Mouse (Mus musculus) embryo, embryonic 11.5 days (tissue): ENCODE results near the gene Atp1b2.
A peak's percentile ranks its signal among the peaks of the same experiment; 100 is the strongest.

ENCODE experiments used
- DNase-seq: peaks from one replicate; pipeline ENCODE4 v3.0.0-alpha.2; 2012; ENCODE audit warnings: low read depth, low spot score

Gene Atp1b2

DNA sequence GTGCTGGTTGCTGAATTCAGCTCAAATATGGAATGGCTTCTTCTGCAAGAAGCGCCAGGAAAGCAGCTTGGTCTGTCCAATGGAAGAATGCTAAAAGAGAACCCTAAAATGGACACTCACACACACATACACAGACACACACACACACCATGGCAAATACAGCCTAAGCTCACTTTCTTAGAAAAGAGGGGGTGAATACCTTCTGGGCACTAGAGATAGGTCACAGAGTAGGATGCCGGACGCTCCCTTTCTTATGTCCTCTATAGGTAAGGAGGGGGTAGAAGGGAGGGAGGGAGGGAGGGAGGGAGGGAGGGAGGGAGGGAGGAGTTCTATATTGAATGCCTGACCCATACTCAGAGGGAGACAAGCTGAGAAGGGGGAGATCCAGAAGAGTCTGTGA, 2.8 kb upstream of the Atp1b2 start:
- DNase-seq: no peak

GRCm38 (mm10) chr11:69606832-69607231, 1.1 kb upstream of the Atp1b2 start:
- no peak for DNase-seq

- no peak for DNase-seq
Observed at GRCm38 (mm10) chr11:69606491-69606795, 701 bp upstream of the Atp1b2 start.

DNA sequence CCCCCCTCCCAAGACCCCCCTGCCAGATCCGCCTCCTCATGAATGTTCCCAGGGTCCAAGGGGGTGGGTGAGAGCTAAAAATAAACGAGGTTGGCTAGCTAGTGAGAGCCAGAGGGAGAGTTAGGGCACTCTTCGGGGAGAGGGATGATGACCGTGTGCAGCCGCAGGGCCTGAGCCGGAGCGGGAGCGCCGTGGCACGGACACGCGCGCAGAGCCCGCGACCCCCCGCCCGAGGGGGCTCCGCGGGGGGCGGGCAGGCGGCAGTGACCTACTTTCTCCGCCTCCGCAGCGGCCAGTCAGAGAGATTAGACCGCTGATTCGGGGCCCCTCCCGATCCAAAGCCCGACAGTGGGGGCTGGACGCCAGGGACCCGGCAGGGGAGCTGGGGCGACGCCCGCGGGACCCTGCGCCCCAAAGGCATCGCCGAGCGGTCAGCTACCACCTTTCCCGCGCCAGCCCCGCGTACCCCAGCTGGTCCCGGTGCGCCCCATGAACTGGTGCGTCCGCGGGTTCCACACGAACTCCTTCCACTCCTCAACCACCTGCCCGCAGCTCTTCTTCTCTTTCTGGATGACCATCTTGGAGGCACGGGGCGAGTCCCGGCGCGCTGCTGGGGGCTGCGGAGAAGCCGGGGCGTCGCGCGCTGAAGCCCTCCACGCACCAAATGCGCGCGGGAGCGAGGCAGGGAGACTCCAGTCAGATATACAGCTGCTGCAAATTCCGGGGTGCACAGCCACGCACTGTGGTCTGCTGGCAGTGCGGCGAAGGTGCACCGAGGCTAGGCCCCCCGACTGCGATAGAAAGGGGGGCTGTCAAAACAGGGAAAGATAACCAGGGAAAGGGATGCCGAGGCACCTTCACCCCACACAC, 712 bp downstream of the Atp1b2 start:
- DNase-seq: no peak

DNA sequence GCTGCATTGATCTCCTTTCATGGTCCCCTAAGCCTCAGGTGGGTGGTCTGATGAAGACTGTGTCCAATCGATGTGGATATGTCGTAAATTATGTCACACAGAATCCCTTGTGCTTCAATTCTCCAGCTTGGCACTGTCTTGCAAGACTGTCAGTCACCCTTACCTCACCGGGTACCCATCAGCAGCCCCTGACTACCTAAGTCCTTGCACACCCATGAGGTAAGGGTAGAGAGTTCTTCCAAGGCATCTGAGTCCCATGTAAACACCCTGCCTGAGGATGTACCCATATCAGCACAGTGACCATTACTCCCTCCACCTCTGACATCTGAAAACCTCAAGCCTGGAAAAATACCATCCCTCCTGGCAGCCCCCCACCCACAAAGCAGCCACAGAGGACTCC, 1.4 kb downstream of the Atp1b2 start:
- DNase-seq: no peak

GRCm38 (mm10) chr11:69603516-69603915, 2.2 kb downstream of the Atp1b2 start:
- DNase-seq: no peak

- DNase-seq: no peak
Observed at GRCm38 (mm10) chr11:69601768-69602167, 4.0 kb downstream of the Atp1b2 start.

DNA sequence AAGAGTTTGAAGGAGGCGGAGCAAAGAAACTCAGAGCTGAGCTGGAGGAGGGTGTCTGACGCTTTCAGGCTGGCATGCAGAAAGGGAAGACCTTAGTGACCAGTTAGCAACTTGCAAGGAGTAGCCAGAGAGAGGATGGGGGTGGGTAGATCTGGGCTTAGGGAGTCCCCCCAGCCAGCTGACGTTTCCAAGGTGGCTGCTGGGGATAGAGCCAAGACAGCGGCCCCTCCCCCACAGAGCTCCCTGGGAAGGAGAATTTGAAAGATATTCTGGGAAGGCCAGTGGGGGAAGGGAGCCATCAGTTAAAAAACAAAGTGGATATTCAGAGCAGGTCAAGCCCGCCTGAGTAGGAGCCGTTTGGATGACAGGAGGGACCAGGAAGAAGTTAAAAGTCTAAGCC, 5.6 kb downstream of the Atp1b2 start:
- no peak for DNase-seq

DNA sequence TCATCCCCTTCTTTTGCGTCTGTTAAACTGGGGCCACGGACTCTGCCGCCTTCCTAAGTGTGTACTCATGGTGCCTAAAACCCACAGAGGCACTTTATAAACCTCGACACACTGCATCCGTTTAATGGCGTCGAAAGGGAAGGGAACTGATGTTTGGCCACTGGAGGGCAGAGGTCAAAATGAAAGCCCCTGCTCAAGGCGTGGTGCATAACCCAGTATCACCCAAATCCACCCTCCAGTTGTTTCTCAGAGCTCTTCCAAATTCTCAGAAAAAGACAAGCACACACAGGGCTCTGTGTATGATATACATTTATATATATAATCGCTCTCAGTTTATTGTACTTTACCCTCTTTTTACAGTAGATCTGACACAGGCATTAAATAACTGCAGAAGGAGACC, 6.3 kb downstream of the Atp1b2 start:
- no peak for DNase-seq

GRCm38 (mm10) chr11:69594853-69595252, 10.9 kb downstream of the Atp1b2 start:
- DNase-seq: no peak

DNA sequence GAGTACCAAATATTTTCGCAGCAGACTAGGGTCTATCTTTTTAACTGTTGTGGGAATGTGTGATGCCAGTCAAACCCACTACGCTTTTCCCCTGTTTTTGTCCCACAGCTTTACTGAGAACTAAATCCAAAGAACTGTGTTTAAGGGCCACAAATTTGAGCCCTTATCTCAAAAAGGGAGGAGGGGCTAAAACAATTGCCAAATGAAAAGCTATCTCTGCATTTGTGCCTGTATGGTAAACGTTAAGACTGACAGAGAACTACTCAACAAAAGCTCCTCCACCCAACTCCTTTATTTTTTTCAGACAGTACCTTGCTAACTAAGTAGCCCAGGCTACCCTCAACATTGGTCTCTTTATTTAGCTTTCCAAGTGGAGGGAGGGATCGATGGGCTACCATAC, 12.9 kb downstream of the Atp1b2 start:
- DNase-seq: no peak

DNA sequence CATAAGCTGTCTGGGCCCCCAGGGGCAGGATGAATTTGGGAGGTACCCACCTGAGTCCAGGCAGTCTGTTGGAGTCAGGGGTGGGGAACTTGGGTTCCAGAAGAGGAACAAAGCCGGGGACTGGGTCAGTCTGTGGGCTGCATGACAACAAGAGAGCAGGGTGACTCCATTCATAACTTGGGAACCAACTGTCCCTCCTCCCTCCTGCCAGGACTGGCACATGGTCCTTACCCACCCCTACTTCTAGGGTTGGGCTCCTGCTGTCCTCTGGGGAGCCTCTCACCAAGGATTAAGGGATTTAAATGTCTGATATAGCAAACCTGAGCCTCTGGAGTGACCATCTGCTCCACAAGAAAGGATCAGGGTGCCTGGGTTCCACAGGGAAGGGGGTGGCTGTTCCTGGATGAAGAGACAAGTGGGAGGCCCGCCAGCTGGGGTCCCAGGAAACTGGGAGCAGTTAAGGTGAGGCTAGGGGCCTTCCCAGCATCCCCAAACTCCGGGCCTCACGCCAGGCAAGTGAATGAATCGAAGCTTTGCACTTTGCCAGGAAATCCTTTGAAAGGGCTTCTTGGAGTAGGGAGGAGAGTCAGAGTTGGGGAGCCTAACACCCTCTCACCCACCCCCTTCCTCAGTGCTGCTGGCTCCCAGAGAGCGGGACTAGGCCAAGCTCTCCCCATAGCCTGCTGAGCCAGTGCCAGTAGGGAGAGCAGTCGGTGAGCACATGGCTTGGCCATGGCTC, 13.7 kb downstream of the Atp1b2 start:
- DNase-seq: no peak

- DNase-seq: no peak
Observed at GRCm38 (mm10) chr11:69591424-69591823, 14.3 kb downstream of the Atp1b2 start.

GRCm38 (mm10) chr11:69590622-69591021, 15.1 kb downstream of the Atp1b2 start:
- DNase-seq: no peak

- DNase-seq: no peak
Observed at GRCm38 (mm10) chr11:69589207-69589834, 16.4 kb downstream of the Atp1b2 start.

- DNase-seq: no peak
Observed at GRCm38 (mm10) chr11:69585718-69586325, 19.9 kb downstream of the Atp1b2 start.

DNA sequence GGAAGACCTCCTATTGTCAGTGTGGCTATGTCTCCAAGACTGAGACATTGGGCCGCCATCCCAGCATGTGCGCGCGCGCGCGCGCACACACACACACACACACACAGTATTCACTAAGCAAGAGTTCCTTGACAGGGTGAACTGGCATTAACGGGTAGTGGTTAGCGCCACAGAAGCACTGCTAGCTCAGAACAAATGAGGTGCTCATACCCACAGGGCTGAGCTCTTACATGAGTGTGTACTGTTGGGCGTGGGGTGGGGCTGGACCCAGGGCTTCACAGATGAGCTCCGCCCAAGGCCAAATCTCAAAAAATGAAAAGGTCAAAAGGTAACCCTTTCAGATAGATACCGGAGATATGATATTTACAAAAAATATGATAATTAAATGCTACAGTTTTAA, 20.8 kb downstream of the Atp1b2 start:
- no peak for DNase-seq

- DNase-seq: no peak
Observed at GRCm38 (mm10) chr11:69584008-69584407, 21.7 kb downstream of the Atp1b2 start.

DNA sequence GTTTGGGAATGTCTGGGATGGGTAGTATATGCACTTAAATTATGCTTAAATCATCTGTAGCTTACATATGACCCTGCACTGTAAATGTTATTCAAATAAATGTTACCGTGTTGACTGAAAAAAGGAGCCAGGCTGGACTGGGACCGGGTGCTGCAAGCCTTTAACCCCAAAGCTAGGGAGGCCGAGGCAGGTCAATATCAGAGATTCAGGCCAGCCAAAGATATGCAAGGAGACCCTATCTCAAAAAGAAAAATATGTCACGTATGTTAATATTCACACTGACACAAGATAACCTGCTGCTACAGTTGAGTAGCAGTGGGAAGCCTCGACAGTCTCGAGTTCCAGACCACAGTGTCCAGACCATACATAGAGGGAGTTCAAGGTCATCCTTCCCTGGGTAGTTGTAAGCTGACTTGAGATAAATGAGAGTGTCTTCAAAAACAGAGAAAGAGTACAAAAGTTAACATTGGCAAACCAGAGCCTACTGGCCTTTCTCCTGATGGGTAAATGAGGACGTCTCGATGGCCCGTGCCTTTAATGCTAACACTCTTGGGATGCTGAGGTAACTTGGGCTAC, 23.4 kb downstream of the Atp1b2 start:
- no peak for DNase-seq

DNA sequence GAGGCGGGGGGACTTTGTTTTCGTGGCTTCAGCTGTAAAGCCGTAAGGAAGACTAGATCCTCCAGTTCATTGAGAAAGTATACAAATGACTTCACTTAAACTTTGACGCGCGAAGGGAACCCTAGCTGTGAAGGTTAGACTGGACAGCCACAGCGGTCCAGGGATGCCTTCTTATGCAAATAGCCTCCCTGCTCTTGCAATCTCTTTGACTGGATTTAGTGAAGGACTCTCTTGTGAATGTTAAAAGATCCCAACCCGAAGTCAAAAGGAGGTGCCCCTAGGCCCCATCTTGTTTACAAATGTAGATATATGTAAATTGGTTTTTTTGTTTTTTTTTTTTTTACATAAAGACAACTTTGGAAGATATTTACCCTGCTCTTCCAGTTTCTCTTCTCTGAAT, 23.9 kb downstream of the Atp1b2 start:
- DNase-seq: no peak

DNA sequence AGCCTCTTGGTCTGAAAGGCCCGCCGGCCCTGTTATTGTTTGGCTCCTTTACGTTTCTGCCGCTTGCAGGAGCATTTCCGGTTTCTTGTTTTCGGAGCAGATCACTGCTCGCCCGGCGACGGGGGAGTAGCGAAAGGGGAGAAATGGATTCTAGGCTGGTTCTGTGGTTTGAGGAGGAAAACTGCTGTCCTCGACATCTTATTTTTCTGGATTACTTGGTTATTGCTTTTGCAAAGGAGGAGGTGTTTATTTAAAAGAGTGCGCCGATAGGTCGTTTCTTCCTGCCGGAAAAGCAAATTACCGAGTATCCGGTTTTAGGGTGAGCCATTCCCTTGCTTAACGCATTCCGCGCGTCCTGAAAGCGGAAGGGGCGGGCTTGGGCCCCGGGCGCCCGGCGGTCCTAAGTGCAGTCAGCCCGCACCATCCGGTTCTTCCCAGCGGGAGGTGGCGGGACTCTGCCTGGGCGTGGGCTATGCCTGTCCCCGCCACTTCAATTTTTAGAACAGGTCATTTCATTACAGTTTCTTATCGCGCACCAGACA, 24.5 kb downstream of the Atp1b2 start:
- peak; percentile 88 for DNase-seq
